Mouse (Mus musculus): Measurements from ENCODE around the gene Gm3435. TPM values are rescaled to one million over a fixed set of nuclear protein-coding genes. Genes with fewer than 3 reads are reported as not detected.
"Not testable (repeated sequence)": the region's sequence is repeated elsewhere in the genome, so short reads cannot be mapped to it uniquely, and the experiment has no call there.

Gm3435 gene
- 10 to 100 TPM in 1 of 2 experiments, 1 to 10 TPM in 1; 9.3 to 14.1 TPM for polyA plus RNA-seq (2017; shearing (Covaris generic))

- peak; percentile 91 for ATAC-seq
Observed at GRCm38 (mm10) chr17:15009706-15010413, at the start of gene Gm3435. Gene Gm3435 (plus strand): TSS chr17:15010176.

- peak; percentile 31 for ATAC-seq
Observed at GRCm38 (mm10) chr17:14960520-14960919, 49.5 kb upstream of the Gm3435 start.

DNA sequence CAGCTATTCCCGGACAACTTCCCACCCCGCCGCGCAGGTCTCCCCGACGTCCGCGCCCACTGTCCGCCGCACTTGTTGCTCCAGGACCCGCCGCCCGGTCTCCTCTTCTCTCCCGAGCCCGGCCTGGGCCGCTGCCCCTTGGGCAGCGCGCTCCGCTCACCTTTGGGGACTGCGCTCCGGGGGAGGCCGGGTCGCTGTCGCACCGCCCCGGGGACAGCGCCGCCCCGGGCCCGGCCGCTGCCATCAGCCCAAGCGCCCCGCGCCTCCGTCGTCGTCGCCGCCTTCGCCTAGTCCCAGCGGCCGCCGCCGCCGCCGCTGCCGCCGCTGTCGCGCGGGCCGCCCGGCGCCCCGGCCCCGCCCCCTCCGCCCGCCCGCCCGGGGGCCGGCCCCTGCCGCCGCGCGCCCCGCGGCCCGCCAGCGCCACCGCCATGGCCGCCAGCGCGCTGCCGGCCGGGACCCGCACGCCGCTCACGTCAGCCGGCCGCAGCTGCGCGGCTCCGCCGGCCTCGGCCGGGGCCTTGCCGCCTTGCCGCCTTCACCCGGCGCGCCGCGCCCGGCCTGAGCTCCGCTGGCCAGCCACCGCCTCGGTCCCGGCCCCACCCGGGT, 48.9 kb upstream of the Gm3435 start, which contains the start of gene Phf10:
TSS of gene Phf10 (minus strand) at position 323 of the 606 bp plus-strand sequence.
- peak; percentile 57 for ATAC-seq

DNA sequence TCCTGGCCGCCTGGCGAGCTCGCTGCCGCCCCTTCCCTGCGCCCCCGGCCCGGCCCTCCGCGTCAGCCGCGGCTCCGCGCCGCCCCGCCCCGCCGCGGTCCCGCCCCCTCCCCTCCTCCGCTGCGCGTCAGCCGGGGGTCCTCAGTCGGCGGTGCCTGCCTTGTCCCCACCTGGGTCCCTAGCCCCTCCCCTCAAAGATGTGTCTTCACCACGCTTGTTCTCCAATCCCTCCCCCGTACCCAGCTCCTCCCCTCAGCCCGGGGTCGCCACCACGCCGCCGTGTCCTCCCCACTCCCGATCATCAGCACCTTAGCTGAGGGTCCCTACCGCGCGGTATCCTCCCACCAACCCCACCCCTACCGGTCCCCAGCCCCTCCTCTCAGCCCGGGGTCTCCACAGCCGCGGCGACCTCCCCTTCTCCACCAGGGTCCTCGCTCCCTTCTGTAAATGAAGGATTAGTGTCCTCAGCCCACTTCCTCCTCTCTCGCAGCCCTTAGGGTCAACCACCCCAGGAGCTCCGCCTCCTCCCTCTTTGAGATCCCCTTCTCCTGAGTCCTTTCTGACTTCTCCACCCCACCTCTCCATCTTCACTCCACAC, 48.3 kb upstream of the Gm3435 start:
- ATAC-seq = peak; percentile 58

GRCm38 (mm10) chr17:14968373-14968913, 41.5 kb upstream of the Gm3435 start:
- ATAC-seq = not testable (repeated sequence)

DNA sequence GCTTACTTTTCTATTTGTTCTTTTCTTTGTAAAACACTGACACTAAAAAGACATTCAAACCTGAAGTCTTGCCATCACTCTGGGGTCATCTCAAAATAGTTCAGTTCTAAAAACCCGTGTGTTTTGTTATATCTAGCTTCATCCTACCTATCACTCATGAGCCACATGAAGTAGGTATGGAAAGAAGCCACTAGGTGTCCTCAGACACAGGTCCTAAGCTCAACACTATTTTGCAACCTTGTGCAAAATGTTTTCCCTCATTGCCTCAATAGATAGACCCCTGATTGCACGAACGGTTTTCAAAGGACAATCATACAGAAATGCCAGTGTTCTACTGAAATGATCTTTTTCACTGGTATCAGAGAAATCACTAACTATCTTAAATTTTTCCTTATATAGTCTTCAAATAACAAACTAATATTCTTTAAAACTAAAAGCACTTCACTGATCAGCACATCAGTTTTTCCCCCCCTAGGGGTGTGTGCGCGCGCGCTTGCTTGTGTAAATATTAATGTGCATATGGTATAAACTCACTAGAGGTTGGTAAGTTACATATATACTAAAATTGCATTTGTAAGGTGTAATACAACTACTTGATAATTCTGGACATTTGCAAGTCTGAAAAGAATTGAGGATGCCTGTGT, 32.1 kb upstream of the Gm3435 start:
- ATAC-seq = peak; percentile 68

GRCm38 (mm10) chr17:14978362-14979038, 31.5 kb upstream of the Gm3435 start, which contains the start of the genes 9030025P20Rik and Gm3417:
Gene 9030025P20Rik (plus strand): TSS chr17:14978468.
Gene Gm3417 (minus strand): TSS chr17:14978790.
- peak; percentile 94 for ATAC-seq

DNA sequence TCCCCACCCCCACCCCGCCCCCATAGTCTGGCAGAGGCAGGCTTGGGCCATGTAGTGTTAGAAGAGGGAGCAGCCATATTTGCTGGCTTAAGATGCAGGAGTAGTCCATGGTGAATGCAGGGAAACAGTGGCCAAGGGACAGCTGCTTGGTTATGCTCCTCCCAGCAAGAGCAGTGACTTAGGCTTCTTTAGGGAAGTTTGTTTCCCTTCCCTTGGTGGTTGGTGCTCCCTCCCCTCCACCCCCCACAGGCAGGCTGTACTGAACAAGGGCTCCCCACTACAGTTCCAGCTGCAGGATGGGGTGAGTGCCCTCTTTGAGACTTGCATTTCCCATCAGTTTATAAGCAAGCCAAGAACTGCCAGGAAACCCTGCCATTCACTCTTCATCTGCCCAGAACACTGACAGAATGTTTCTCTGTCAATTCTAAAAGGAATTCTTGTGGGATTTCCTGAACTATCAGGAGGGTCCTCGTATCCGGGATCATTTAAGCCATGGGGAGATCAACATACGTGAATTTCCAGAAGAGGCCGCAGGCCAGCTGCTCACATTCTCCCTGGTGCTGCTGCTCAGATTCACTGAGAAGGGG, 19.8 kb upstream of the Gm3435 start:
- ATAC-seq = not testable (repeated sequence)

- peak; percentile 62 for ATAC-seq
Observed at GRCm38 (mm10) chr17:14992522-14993138, 17.3 kb upstream of the Gm3435 start.

DNA sequence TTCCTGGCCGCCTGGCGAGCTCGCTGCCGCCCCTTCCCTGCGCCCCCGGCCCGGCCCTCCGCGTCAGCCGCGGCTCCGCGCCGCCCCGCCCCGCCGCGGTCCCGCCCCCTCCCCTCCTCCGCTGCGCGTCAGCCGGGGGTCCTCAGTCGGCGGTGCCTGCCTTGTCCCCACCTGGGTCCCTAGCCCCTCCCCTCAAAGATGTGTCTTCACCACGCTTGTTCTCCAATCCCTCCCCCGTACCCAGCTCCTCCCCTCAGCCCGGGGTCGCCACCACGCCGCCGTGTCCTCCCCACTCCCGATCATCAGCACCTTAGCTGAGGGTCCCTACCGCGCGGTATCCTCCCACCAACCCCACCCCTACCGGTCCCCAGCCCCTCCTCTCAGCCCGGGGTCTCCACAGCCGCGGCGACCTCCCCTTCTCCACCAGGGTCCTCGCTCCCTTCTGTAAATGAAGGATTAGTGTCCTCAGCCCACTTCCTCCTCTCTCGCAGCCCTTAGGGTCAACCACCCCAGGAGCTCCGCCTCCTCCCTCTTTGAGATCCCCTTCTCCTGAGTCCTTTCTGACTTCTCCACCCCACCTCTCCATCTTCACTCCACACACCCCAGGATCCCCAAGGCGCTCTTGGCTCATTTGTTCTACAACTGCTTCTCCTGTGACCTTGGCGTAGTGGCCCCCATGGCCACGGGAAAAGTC, 16.7 kb upstream of the Gm3435 start:
- peak; percentile 59 for ATAC-seq

- ATAC-seq = not testable (repeated sequence)
Observed at GRCm38 (mm10) chr17:14994140-14994539, 15.8 kb upstream of the Gm3435 start.

DNA sequence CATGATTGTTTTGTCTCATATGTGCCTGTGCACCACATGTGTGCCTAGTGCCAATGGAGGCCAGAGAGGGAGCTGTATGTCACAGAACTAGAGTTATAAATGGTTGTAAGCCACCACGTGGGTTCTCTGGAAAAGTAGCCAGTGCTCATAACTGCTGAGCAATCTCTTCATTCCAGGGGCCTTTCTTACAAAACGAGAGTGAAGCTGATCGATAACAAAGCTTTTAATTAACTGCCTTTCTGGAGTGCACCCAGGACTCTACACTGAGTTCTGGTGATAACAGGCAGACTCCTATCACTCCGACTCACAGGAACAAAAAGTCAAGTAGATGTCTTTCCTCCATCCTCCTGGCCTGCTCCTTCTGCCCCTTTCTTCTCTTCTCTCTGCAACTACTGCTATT, 9.9 kb upstream of the Gm3435 start:
- ATAC-seq = not testable (repeated sequence)

DNA sequence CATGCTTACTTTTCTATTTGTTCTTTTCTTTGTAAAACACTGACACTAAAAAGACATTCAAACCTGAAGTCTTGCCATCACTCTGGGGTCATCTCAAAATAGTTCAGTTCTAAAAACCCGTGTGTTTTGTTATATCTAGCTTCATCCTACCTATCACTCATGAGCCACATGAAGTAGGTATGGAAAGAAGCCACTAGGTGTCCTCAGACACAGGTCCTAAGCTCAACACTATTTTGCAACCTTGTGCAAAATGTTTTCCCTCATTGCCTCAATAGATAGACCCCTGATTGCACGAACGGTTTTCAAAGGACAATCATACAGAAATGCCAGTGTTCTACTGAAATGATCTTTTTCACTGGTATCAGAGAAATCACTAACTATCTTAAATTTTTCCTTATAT, 888 bp upstream of the Gm3435 start:
- ATAC-seq = peak; percentile 74

GRCm38 (mm10) chr17:15021503-15022220, 11.7 kb downstream of the Gm3435 start:
- not testable (repeated sequence) for ATAC-seq

GRCm38 (mm10) chr17:15023878-15024492, 14.0 kb downstream of the Gm3435 start:
- peak; percentile 69 for ATAC-seq

DNA sequence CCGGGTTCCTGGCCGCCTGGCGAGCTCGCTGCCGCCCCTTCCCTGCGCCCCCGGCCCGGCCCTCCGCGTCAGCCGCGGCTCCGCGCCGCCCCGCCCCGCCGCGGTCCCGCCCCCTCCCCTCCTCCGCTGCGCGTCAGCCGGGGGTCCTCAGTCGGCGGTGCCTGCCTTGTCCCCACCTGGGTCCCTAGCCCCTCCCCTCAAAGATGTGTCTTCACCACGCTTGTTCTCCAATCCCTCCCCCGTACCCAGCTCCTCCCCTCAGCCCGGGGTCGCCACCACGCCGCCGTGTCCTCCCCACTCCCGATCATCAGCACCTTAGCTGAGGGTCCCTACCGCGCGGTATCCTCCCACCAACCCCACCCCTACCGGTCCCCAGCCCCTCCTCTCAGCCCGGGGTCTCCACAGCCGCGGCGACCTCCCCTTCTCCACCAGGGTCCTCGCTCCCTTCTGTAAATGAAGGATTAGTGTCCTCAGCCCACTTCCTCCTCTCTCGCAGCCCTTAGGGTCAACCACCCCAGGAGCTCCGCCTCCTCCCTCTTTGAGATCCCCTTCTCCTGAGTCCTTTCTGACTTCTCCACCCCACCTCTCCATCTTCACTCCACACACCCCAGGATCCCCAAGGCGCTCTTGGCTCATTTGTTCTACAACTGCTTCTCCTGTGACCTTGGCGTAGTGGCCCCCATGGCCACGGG, 14.7 kb downstream of the Gm3435 start:
- peak; percentile 53 for ATAC-seq

DNA sequence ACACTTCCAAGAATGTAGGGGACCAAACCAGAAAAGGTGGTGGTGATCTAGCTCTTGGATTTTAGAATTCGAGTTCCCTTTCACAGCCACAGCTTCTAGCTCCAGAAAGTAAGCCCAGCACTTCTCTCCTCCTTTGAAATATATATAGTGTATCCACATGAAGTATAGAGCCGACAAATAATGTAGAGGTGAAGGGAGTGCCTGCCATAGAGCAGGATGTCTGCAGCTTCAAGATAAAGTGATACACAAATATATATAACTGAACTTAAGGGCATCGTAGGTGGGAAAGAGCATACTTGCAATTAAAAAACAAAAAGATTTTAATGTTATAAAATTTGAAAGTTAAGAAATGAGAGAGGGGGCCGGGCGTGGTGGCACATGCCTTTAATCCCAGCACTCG, 15.5 kb downstream of the Gm3435 start:
- ATAC-seq = not testable (repeated sequence)

- ATAC-seq = not testable (repeated sequence)
Observed at GRCm38 (mm10) chr17:15031414-15031813, 21.4 kb downstream of the Gm3435 start.

- peak; percentile 69 for ATAC-seq
Observed at GRCm38 (mm10) chr17:15040455-15040854, 30.5 kb downstream of the Gm3435 start.

Measured in CD4-positive, CD25-positive, alpha-beta regulatory T cell, adult 4 months (primary cell).